Mouse (Mus musculus) small intestine, adult 2 months (tissue): ENCODE measurements around the gene Meox2.

Experiments
- CTCF ChIP-seq: fragments of 200-500 bp; IDR thresholded peaks from 2 replicates; pipeline ENCODE4 v1.5.1; 2012; ENCODE audit warnings: low read depth, mild to moderate bottlenecking, control low read depth, inconsistent platforms, low read length, moderate library complexity, mixed read lengths; ENCODE audit not compliant: insufficient replicate concordance, insufficient read length; ENCODE audit errors: extremely low read depth
- POLR2A ChIP-seq: fragments of 200-500 bp; IDR thresholded peaks from 2 replicates; pipeline ENCODE4 v1.6.1; 2012; ENCODE audit warnings: low read depth, mild to moderate bottlenecking, control low read depth, inconsistent platforms, low read length, moderate library complexity

DNA sequence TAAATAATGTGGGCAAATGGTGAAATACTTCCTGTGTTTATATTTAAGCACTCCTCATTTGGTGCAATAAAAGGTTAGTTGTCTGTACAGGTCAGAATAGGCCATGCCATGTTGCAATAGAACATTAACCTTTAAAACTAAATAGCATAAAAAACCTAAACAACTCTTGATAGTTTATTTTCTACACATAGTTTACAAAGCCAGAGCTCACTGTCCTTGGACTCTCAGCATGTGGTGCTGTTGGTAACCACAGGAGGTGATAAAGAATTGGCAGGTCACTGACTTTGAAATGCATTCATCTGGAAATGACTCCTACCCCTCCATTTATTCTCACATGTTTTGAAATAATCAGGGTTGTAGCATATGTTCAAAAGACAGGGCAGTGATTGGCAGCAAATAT, 59.4 kb downstream of the Meox2 start:
- TF ChIP-seq CTCF (no peak), POLR2A (no peak)
